Mouse (Mus musculus) pancreas, adult 10 weeks (tissue): ENCODE results near the gene Prpf18. TPM values are rescaled to one million over a fixed set of nuclear protein-coding genes. Genes with fewer than 3 reads are reported as not detected.

Experiments
- polyA plus RNA-seq: library from polyadenylated mRNA; stranded (reverse); fragments of 350-450 nt; fragmentation: Illumina TruSeq; extraction: RNeasy Lipid Tissue Mini Kit (QIAGEN cat#74804); gene quantifications from one replicate; pipeline ENCODE4 v1.2.3, GENCODE M21; 2015; ENCODE audit warnings: low read depth, low replicate concordance; ENCODE audit not compliant: insufficient read depth

Gene Prpf18
- 12.6 TPM for polyA plus RNA-seq

DNA sequence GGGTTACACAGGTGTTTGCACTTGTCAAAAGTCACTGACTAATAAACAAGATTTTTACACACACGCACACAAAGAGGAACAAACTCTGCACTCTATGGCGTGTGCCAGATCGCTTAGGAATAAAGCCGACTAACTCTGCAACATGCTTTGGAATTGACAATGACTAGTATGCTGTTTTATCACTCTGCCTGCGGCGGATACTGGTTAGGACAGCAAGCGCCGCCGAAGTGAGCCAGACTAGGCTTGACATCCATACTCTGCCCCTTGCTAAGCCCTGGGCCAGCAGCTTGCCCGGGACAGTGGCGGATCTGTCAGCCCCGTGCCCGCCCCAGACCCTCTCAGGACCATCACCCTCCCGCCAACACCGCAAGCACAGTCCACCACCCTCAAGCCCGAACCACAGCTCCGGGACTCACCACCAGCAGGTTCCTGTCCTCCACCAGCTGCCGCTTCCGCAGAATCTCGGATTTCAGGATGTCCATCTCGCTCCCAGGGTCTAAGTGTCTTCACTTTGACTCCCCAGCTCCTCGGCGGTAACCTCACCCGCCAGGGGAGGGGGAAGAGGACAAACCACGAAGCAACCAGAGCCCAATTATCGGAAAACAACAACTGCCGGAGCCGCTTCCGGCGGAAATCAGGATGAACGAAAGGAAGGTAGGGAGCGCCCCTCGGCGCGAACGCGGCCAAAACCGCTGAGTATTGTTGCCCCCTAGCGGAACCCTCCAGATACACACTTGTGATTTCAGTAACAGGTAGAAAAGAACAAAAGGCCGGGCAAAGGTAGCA, at the start of gene Prpf18:
Gene Prpf18 (minus strand): TSS at position 614 of the 786 bp plus-strand sequence.

Other genes starting within 250 kb of the Prpf18 start
- 1.6 TPM for gene Bend7, start 65.7 kb upstream of the Prpf18 start, polyA plus RNA-seq
- gene Sephs1, start 229.5 kb upstream of the Prpf18 start, polyA plus RNA-seq, result 2.2 TPM